Mouse (Mus musculus) forebrain, embryonic 12.5 days (tissue): ENCODE data around the gene Lman1l. TPM values are rescaled to one million over a fixed set of nuclear protein-coding genes. Genes with fewer than 3 reads are reported as not detected.
A peak's percentile ranks its signal among the peaks of the same experiment; 100 is the strongest.

ENCODE experiments used
- ATAC-seq: fragments of 200-750 bp; cut with Nextera tagmentation; 2 replicates; pipeline ENCODE4 v1.8.0; 2017; ENCODE audit warnings: moderate TSS enrichment; ENCODE audit not compliant: low FRiP score
- H3K27ac ChIP-seq: fragments of 300-500 bp; sonication (generic); 2 replicates; pipeline ENCODE4 v1.5.1; 2016; ENCODE audit warnings: mild to moderate bottlenecking
- H3K27me3 ChIP-seq: fragments of 300-500 bp; sonication (generic); 2 replicates; pipeline ENCODE4 v1.6.1; 2016; ENCODE audit warnings: mild to moderate bottlenecking
- H3K36me3 ChIP-seq: fragments of 300-500 bp; sonication (generic); replicated peaks from 2 replicates; pipeline ENCODE4 v1.6.1; 2016; ENCODE audit warnings: mild to moderate bottlenecking
- H3K4me1 ChIP-seq: fragments of 300-500 bp; sonication (generic); 2 replicates; pipeline ENCODE4 v1.6.1; 2016
- H3K4me2 ChIP-seq: fragments of 300-500 bp; sonication (generic); 2 replicates; pipeline ENCODE4 v1.6.1; 2016; ENCODE audit warnings: mild to moderate bottlenecking, moderate library complexity
- H3K4me3 ChIP-seq: fragments of 300-500 bp; sonication (generic); replicated peaks from 2 replicates; pipeline ENCODE4 v1.5.1; 2016; ENCODE audit warnings: mild to moderate bottlenecking
- H3K9ac ChIP-seq: fragments of 300-500 bp; sonication (generic); 2 replicates; pipeline ENCODE4 v1.6.1; 2016; ENCODE audit warnings: mild to moderate bottlenecking
- H3K9me3 ChIP-seq: fragments of 300-500 bp; sonication (generic); 2 replicates; pipeline ENCODE4 v1.6.1; 2016
- WGBS: fragments of 180-500 bp; shearing (Covaris S2); methylation state at CpG from one replicate; pipeline ENCODE4 v1.1.7; 2016; 5-methylcytosine and 5-hydroxymethylcytosine counted together
- polyA plus RNA-seq: library from polyadenylated mRNA; unstranded; fragments of >200 nt; fragmentation: Nextera tagmentation; extraction: Ambion mirVana; gene quantifications from 2 replicates; pipeline ENCODE4 v1.2.1, GENCODE M21; 2016

The Lman1l gene
- polyA plus RNA-seq, 1 experiment from 2014 or later, result not detected

DNA sequence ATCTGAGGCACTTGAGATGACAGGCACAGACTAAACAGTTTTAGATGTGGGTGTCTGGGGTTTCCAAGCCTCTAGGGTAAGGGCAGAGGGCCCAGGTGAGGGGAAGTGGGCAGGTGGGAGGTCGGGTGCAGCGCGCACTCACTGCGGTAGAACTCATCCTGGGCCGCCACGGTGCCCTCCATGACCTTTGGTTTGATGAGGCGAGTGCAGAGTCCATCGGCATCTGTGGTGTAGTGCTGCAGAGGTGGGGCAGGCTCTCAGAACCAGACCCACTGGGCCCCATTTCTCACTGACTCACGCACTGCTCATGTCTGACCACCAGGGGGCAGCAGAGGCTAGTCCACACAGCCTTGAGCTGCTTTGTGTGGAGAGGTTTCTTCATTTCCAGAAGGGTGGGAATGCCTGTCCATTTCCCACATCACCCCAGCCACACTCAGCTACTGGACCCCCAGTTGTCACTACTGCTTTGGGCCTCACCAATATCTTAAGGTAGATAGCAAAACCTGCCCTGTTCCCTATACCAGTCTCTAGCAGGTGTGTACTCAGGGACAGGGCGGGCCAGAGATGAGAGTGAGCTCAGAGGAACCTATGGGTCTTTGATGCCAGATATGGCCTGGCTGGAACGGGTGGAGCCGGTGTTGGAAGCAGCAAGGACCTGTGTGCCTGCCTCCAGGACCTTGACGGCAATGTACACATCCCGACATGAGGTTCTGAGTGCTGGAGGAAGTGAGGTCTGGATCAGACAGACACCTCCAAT lies 8.7 kb upstream of the Lman1l start:
- H3K36me3 ChIP-seq, result peaks cover 74% of the 10 kb centered on the region

GRCm38 (mm10) chr9:57628717-57629116 lies 8.1 kb upstream of the Lman1l start:
- Histone ChIP-seq H3K27ac (no peak overlapping the region), H3K4me2 (no peak overlapping the region), H3K36me3 (peaks cover 72% of the 10 kb centered on the region), H3K9ac (no peak overlapping the region), H3K4me3 (no peak overlapping the region), H3K4me1 (peaks cover 6% of the 10 kb centered on the region; the same call in 1 of the 2 replicates), H3K27me3 (no peaks in the 10 kb centered on the region), H3K9me3 (no peaks in the 10 kb centered on the region)
- WGBS, result 93% methylated on average over 12 of the region's 12 CpGs
- peak; percentile 20; the same call in 1 of the 2 replicates for ATAC-seq

More for the DNA sequence above, 8.7 kb upstream of the Lman1l start:
- Histone ChIP-seq H3K4me2 (no peak overlapping the region), H3K4me1 (peaks cover 12% of the 10 kb centered on the region; the same call in 1 of the 2 replicates), H3K9ac (no peak overlapping the region), H3K27me3 (no peaks in the 10 kb centered on the region), H3K4me3 (no peak overlapping the region), H3K9me3 (no peaks in the 10 kb centered on the region), H3K27ac (no peak overlapping the region)
- 73% methylated on average over 14 of the region's 14 CpGs for WGBS
- peak; percentile 49 for ATAC-seq

DNA sequence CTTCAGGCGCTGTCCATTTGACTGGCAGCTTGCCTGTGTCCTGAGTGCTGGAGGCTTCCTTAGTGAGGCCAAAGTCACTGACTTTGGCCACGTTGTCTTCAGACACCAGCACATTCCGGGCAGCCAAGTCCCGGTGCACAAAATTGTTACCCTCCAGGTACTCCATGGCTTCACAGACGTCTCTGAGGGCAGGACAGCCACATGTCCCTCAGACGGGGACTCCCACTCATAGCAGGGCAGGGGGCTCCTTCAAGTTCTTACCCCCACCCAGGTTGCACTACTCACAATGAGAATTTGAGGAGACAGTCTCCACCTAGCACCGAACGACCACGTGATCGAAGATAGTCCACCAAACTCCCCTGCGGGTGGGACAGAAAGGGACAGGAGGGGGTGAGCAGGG lies 7.3 kb upstream of the Lman1l start:
- no peak overlapping the region for H3K27ac ChIP-seq
- no peaks in the 10 kb centered on the region for H3K27me3 ChIP-seq
- ATAC-seq, result no peak
- WGBS, result 93% methylated on average over 11 of the region's 11 CpGs
- no peak overlapping the region for H3K4me2 ChIP-seq
- peaks cover 4% of the 10 kb centered on the region; the same call in 1 of the 2 replicates for H3K4me1 ChIP-seq
- no peak overlapping the region for H3K4me3 ChIP-seq
- H3K36me3 ChIP-seq, result peaks cover 72% of the 10 kb centered on the region
- no peak overlapping the region for H3K9ac ChIP-seq
- H3K9me3 ChIP-seq, result no peaks in the 10 kb centered on the region

DNA sequence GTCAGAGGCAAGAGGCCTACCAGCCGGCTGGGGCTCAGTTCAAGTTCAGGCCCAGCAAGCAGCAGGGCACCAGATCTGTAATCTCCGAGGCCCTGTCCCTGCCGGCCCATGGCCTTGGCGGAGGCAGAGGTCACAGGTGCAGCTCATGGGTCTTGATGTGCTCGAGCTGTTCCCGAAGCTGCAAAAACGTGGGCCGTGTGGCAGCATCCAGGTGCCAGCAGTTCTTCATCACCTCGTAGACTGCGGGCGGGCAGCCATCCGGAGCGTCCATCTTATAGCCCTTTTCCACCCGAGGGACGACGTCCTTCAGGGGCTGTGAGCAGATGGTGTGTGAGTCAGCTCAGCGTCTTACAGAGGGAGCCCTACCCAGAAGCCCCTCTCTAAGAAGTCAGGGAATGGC lies 6.6 kb upstream of the Lman1l start:
- Histone ChIP-seq H3K9ac (no peak overlapping the region), H3K4me1 (peaks cover 4% of the 10 kb centered on the region; the same call in 1 of the 2 replicates), H3K4me3 (no peak overlapping the region), H3K4me2 (no peak overlapping the region), H3K27ac (no peak overlapping the region), H3K27me3 (no peaks in the 10 kb centered on the region), H3K9me3 (no peaks in the 10 kb centered on the region), H3K36me3 (peaks cover 70% of the 10 kb centered on the region)
- WGBS, result 92% methylated on average over 17 of the region's 17 CpGs
- ATAC-seq, result no peak

DNA sequence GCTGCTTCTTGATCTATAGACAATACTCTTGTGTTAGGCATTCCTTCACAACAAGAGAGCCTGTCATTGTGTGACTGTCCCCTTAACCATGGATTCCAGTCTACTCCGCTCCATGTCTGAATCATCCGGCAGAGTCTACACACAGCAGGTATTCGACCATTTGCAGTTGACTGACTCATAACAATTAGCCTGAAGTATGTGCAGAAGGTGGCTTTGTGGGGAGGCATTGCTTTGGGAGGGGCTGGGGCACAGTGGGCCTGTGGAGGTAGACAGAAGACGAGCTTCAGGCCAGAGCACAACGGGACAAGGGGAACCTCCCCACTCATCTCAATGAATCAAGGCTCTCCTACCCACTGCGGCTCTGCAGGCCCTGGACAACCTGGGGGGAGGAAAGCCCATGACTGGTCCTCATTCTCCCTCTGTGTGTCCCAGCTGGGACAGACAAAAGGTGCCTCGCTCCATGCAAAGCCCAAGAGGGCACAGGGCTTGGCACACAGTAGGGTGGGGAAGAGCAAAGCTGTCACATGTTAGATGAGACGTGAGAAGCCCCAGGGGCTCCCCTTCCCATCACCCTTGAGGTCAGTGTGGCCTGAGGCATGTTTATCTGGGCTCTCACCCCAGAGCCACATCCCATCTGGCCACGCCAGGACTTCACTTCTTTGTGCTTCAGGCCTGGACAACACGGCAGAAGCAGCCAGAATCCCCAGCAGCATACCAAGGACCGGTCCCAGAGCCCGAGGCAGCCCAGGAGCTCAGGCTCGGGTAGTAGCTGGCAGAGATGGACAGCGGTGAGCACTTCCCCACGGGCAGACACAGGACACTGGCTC lies 5.3 kb upstream of the Lman1l start:
- Histone ChIP-seq H3K4me2 (no peak overlapping the region), H3K27ac (0 out of 2 replicates have a peak overlapping the region, but pooled peaks have one; percentile 25), H3K9me3 (no peaks in the 10 kb centered on the region), H3K36me3 (peaks cover 62% of the 10 kb centered on the region), H3K4me1 (peaks cover 4% of the 10 kb centered on the region; the same call in 1 of the 2 replicates), H3K4me3 (no peak overlapping the region), H3K9ac (peak overlapping the region; percentile 12; the same call in 1 of the 2 replicates), H3K27me3 (no peaks in the 10 kb centered on the region)
- ATAC-seq, result peak; percentile 27; the same call in 1 of the 2 replicates
- WGBS, result 70% methylated on average over 15 of the region's 15 CpGs

DNA sequence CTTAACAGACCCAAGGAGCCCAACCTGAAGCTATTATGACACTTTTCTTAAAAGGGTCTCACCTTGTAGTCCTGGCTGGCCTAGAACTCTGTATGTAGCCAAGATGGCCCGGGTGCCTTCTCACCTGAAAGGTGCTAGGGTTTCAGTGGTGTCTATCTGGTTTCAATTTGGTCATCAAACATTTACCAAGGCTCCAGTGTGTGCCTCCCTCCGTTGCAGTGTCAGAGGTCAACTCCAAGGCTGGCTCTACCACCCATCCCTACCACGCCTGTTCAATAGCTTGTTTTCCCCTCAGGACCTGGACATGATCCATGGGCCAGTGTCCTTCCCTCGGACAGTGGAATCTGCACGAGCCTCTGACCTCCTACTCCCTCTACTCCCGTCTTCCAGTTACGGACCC lies 3.7 kb upstream of the Lman1l start:
- Histone ChIP-seq H3K27me3 (no peaks in the 10 kb centered on the region), H3K4me3 (no peak overlapping the region), H3K36me3 (peaks cover 48% of the 10 kb centered on the region), H3K27ac (no peak overlapping the region), H3K4me1 (peaks cover 4% of the 10 kb centered on the region; the same call in 1 of the 2 replicates), H3K9ac (no peak overlapping the region), H3K9me3 (no peaks in the 10 kb centered on the region), H3K4me2 (no peak overlapping the region)
- ATAC-seq, result no peak
- 92% methylated on average over 7 of the region's 7 CpGs for WGBS

GRCm38 (mm10) chr9:57618854-57619253 lies 1.7 kb downstream of the Lman1l start:
- H3K27ac ChIP-seq, result no peak overlapping the region
- no peaks in the 10 kb centered on the region for H3K9me3 ChIP-seq
- H3K36me3 ChIP-seq, result no peaks in the 10 kb centered on the region
- no peak overlapping the region for H3K9ac ChIP-seq
- ATAC-seq, result no peak
- H3K4me2 ChIP-seq, result no peak overlapping the region
- H3K4me1 ChIP-seq, result no peaks in the 10 kb centered on the region
- no peaks in the 10 kb centered on the region for H3K27me3 ChIP-seq
- 88% methylated on average over 8 of the region's 8 CpGs for WGBS
- no peak overlapping the region for H3K4me3 ChIP-seq

- no peak for ATAC-seq
- H3K9ac ChIP-seq, result no peak overlapping the region
- H3K27me3 ChIP-seq, result no peaks in the 10 kb centered on the region
- no peak overlapping the region for H3K27ac ChIP-seq
- H3K4me2 ChIP-seq, result no peak overlapping the region
- H3K4me1 ChIP-seq, result no peaks in the 10 kb centered on the region
- no peak overlapping the region for H3K4me3 ChIP-seq
- 80% methylated on average over 8 of the region's 8 CpGs for WGBS
- H3K36me3 ChIP-seq, result no peaks in the 10 kb centered on the region
- H3K9me3 ChIP-seq, result no peaks in the 10 kb centered on the region
These were observed 2.9 kb downstream of the Lman1l start for GRCm38 (mm10) chr9:57617556-57618169.

GRCm38 (mm10) chr9:57614786-57615185 lies 5.8 kb downstream of the Lman1l start:
- no peaks in the 10 kb centered on the region for H3K36me3 ChIP-seq
- H3K4me3 ChIP-seq, result no peak overlapping the region
- H3K9me3 ChIP-seq, result no peaks in the 10 kb centered on the region
- H3K9ac ChIP-seq, result no peak overlapping the region
- H3K27me3 ChIP-seq, result no peaks in the 10 kb centered on the region
- 90% methylated on average over 4 of the region's 4 CpGs for WGBS
- no peak overlapping the region for H3K27ac ChIP-seq
- no peak for ATAC-seq
- H3K4me2 ChIP-seq, result no peak overlapping the region
- H3K4me1 ChIP-seq, result 0 out of 2 replicates have a peak, but pooled peaks cover 8% of the 10 kb centered on the region

GRCm38 (mm10) chr9:57613975-57614374 lies 6.6 kb downstream of the Lman1l start:
- Histone ChIP-seq H3K4me1 (0 out of 2 replicates have a peak, but pooled peaks cover 8% of the 10 kb centered on the region), H3K27ac (no peak overlapping the region), H3K27me3 (no peaks in the 10 kb centered on the region), H3K36me3 (no peaks in the 10 kb centered on the region), H3K9me3 (no peaks in the 10 kb centered on the region), H3K4me2 (no peak overlapping the region), H3K4me3 (no peak overlapping the region), H3K9ac (no peak overlapping the region)
- ATAC-seq, result no peak
- WGBS, result 89% methylated on average over 7 of the region's 7 CpGs

- H3K27ac ChIP-seq, result no peak overlapping the region
- 89% methylated on average over 7 of the region's 7 CpGs for WGBS
- peaks cover 7% of the 10 kb centered on the region; the same call in 1 of the 2 replicates for H3K27me3 ChIP-seq
- no peaks in the 10 kb centered on the region for H3K9me3 ChIP-seq
- no peak overlapping the region for H3K9ac ChIP-seq
- ATAC-seq, result no peak
- H3K4me2 ChIP-seq, result no peak overlapping the region
- H3K36me3 ChIP-seq, result no peaks in the 10 kb centered on the region
- 0 out of 2 replicates have a peak, but pooled peaks cover 8% of the 10 kb centered on the region for H3K4me1 ChIP-seq
- no peak overlapping the region for H3K4me3 ChIP-seq
These were observed 8.0 kb downstream of the Lman1l start for GRCm38 (mm10) chr9:57612587-57612986.

GRCm38 (mm10) chr9:57610359-57610826 lies 10.2 kb downstream of the Lman1l start:
- Histone ChIP-seq H3K27me3 (peaks cover 22% of the 10 kb centered on the region), H3K4me1 (peaks cover 21% of the 10 kb centered on the region), H3K36me3 (no peaks in the 10 kb centered on the region), H3K9me3 (no peaks in the 10 kb centered on the region), H3K4me2 (no peak overlapping the region), H3K27ac (no peak overlapping the region), H3K9ac (no peak overlapping the region), H3K4me3 (no peak overlapping the region)
- ATAC-seq, result no peak
- WGBS, result 56% methylated on average over 3 of the region's 3 CpGs
